Mouse (Mus musculus) lung, adult 18-20 months (tissue): Measurements from ENCODE around the gene Srd5a3.

Source experiments
- DNase-seq, 2 experiments: peaks; one replicate each; pipeline ENCODE4 v3.0.0; 2022; ENCODE audit warnings: mixed read lengths in 2 of 2

Srd5a3 gene

GRCm38 (mm10) chr5:76153430-76153829, 13.4 kb downstream of the Srd5a3 start:
- DNase-seq = no peak

DNA sequence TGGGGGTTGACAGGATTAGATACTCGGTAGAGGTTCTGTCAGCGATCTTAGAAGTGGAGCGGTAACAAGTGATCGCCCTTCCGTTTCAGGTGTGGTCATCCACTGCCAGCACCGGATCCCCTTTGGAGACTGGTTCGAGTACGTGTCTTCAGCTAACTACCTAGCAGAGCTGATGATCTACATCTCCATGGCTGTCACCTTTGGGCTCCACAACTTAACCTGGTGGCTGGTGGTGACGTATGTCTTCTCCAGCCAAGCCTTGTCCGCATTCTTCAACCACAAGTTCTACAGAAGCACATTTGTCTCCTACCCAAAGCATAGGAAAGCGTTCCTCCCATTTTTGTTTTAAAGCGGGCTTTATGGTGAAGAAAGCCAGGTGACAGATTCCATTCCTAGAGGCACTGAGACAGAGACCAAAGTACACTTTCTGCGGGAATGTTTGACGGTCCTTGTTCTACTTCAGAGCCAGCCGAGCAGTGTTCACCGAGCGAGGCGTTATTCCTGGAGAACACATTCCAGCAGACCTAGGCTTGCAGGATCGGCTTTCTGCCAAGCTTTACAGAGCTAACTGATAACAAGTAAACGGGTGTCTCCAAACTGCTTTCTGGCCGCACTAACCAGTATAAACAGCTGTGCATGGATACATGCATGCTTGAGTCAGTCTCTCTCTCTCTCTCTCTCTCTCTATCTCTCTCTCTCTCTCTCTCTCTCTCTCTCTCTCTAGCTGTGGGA, 14.5 kb downstream of the Srd5a3 start:
- DNase-seq = no peak

- DNase-seq = no peak
These were observed 19.5 kb downstream of the Srd5a3 start for GRCm38 (mm10) chr5:76159555-76159954.

DNA sequence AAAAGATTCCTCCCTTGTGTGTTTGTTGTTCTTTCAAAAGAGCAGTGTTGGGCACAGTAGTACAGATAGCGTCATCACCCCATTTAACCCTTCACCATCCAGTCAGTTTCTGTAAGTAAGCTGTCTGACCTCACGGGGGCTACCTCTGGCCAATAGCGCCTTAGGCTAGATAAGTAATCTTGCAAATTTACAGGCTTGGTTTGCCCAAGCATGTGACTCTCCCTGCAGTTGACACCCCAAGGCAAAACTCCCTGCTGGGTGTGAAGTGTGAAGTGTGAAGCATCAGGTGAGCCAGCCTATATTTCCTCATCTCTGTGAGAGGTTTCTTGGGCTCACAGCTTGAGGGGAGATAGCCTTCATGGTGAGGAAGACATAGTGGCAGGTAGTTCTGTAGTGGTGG, 20.0 kb downstream of the Srd5a3 start:
- DNase-seq = no peak

DNA sequence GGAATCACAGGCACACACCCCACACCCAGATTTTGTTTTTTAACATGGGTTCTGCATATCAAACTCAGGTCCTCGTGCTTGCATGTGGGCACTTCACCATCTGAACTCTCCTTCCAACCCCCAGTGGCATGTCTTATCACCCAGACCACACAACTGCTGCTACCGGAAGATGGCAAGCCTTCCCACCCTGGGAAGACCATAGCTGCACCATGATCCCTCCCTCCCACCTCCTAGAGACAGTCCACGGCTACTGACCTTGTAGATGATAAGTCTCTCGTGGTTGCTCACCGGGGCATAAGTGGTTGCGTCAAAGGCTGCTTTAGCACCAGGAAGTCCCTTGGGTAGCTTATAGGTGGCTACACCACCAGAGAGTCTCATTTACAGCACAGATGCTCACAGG, 21.4 kb downstream of the Srd5a3 start:
- no peak for DNase-seq

- no peak for DNase-seq
These were observed 22.9 kb downstream of the Srd5a3 start for GRCm38 (mm10) chr5:76162926-76163325.

GRCm38 (mm10) chr5:76163828-76164390, 23.8 kb downstream of the Srd5a3 start:
- DNase-seq = no peak

DNA sequence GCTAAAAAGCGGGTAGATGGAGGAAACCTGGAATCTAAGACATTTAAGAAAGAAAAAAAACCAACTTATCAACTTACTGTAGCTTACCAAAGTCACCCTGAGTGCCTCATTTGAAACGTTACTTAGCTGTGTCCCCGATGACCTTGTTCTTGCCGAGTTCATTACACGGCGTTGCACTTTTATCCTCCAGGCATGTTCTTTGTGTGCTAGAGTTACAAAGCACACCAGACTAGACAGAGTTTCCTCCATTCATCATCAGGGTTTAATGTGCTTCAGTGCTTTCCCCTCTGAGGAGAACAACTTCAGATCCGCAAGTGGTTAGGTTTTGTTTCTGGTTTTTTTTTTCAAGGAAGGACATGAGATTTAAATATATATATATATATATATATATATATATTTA, 24.8 kb downstream of the Srd5a3 start:
- no peak for DNase-seq

- DNase-seq = no peak
These were observed 30.5 kb downstream of the Srd5a3 start for GRCm38 (mm10) chr5:76170522-76170921.

DNA sequence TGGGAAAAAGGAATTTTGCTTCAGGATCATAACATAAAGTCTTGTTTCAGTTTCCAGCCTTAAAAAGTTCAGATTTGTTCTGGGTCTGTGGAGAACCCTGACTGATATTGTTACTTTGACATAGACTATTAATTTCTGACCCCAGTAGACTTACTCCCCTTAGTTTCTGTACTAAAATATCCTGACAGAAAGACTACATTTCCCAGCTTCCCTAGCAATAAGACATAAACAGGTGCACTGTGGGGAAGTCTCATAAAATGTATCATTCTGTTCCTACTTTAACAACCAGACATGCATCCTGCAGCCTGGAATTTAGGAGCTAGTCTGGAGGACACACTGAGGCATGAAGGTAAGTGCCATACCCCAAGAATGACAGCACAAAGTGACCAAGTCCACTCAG, 31.0 kb downstream of the Srd5a3 start:
- no peak for DNase-seq

DNA sequence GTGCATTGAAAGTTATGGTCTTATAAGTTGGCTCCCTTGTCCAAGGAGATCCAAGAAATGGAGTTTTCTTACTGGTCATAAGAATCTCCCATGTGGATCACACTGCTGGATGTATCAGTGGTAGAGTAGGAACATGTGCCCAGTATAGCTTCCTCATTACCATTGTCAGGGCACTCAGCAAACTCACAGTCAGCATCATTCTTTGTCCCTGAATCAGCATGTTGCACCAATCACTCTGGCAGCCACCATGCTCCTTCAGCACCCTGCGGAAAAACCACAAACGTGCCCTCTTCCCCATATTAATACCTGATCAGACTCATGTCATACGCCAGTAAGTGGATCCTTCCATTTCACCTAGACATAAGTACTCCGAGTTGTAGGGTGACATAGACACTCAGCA, 35.0 kb downstream of the Srd5a3 start:
- DNase-seq = no peak

DNA sequence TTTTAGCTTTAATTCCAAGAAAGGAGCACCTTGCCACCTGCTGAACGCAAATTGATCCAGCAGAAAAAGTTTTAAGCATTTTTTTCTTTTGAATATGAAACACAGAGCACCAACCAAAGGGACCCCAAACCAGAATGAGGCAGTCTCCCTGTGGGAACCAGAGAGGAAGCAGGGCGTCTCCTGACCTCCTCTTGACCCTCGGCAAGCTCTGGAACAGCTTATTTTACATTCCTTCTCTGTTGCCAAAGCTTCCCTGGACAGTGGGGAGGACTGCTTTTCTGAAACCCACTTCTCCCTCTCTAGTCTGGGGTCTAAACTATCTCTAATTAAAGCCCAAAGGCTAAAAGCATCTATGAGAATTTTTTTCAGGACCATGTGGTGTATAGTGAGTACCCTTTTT, 36.3 kb downstream of the Srd5a3 start:
- DNase-seq = peak in 1 of 2 experiments; percentile 21

- no peak for DNase-seq
These were observed 36.8 kb downstream of the Srd5a3 start for GRCm38 (mm10) chr5:76176841-76177240.

GRCm38 (mm10) chr5:76177664-76178063, 37.6 kb downstream of the Srd5a3 start:
- no peak for DNase-seq

GRCm38 (mm10) chr5:76179171-76179570, 39.1 kb downstream of the Srd5a3 start:
- no peak for DNase-seq

GRCm38 (mm10) chr5:76179791-76180190, 39.7 kb downstream of the Srd5a3 start:
- DNase-seq = no peak

DNA sequence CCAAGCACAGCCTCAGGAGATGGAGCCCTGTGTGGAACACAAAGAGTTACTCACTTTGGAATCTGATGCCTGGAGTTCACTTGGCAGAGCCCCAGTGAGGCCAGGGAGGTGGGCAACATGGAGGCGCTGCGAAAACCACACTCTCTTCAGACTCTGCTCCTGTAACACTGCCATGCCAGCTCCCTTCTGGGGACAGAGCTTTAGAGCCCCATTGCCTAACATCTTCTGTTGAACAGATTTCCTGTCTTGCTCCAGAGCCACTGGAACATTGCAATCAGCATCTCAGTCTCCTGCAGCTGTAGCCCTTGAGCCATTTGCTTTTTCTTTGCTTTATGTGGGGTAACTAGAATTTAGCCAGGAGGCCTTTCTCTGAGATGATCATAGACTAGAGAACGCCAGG, 42.3 kb downstream of the Srd5a3 start:
- DNase-seq = no peak

GRCm38 (mm10) chr5:76183043-76183749, 43.1 kb downstream of the Srd5a3 start:
- no peak for DNase-seq

DNA sequence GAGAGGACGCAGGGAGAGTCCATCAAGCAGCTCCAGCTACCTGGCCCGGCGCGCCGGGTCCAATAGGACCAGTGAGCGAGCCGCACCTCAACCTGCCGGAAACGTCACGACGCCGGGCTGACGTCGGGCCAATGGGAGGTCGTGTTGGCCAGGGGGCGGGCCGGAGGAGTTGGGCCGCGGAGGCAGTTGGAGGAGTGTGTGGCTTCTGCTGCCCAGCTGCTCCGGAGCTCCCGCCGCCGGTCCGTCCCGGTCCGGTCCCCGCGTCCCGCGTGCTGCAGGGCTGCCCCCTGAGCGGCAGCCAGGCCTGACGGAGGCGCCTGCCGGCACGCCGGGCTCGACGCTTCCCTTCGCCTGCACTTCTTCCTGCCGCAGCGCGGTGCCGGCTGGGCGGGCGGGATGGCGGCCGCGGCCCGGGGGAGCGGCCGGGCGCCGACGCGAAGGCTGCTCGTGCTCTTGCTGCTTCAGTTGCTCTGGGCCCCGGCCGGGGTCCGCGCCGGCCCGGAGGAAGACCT, 43.7 kb downstream of the Srd5a3 start, which contains the start of gene Tmem165:
TSS of gene Tmem165 (plus strand) at position 131 of the 512 bp plus-strand sequence.
- peak; percentile 96 for DNase-seq

DNA sequence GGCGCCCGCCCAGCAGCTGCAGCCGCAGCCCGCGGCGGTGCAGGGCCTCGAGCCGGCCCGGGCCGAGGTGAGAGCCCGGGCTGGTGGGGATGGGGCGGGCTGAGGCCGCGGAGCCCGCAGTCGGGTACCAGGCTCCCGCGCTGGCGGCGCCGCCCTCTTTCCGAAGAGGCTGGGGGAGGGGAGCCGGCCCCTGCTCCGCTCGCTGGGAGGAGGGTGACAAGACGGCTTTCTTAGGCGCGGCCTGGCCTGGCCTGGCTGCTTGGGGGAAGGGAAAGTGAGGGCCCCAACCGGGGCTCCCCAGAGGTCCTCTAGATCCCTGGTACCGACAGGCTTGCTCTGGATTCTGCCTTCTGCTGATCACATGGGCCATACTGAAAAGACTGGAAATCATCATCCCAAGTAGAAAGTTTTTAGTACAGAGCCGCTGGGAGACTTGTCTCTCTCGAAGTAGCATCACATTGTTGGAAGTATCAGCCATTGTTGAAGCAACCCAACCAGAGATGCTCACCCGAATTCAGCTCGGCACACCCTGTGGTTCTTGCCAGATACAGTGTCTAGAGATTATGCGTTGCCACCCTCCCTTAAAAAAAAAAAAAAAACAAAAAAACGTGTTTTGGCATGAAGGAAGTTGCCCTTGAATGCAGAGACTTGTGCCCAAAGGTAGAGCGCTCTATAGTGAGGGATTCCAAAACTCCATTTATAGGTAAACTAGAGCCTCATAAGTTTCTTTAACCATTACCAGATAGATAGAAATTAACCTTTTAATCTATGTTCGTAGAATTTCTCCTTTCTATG, 44.4 kb downstream of the Srd5a3 start:
- DNase-seq = peak; percentile 82 to 85

GRCm38 (mm10) chr5:76187885-76188284, 47.8 kb downstream of the Srd5a3 start:
- DNase-seq = no peak

DNA sequence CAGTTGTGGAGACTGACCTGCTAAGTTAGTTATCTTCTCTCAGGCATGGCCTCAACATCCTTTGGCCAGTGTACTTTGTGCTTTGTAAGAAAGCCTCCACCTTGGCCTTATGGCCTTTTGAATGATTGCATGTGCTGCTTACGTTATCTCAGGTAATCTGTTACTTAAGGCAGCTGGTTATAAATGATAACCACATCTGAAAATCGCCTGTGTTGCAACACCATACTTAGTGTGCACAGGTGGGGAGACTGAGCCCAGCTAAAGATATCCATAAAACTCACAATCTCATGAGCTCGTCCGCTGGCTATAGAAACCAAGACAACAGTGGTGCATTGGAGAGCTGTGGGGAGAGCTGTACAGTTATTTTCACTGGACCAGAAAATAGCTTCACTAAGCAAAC, 50.5 kb downstream of the Srd5a3 start:
- no peak for DNase-seq

DNA sequence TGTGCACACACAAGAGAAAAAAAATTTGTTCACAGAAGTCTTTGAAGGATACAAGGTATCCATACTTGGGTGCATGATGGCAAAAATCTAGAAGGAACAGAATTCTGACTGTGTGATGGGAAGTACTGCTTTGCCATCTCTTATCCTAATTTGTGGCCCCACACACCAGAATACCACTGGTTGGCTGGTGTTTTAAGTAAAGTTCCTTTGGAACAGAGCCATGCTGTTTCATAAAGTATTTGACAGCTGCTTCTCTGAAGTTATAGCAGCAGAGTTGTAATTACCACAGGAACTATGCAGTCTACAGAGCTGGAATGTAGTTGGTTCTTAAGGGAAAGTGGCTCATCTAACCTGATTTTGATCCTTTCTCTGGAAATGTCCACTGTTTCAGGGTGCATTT, 53.0 kb downstream of the Srd5a3 start:
- DNase-seq = no peak
